Mouse (Mus musculus) MEL-GATA-1-ER (cell line): ENCODE measurements at regions not wholly inside any gene's neighbourhood (a gene's known extent, or its start where the extent isn't known, plus 50 kb on each side); places are given as distances from the start of the nearest gene placed in this dataset.

Experiments used
- DNase-seq: peaks from one replicate; pipeline ENCODE4 v3.0.0-alpha.2; 2012; ENCODE audit warnings: low read depth; ENCODE audit errors: extremely low read depth

- no peak for DNase-seq
Observed at GRCm38 (mm10) chr10:95124476-95124875, 179.8 kb upstream of the Plxnc1 start.

GRCm38 (mm10) chr10:95120007-95120406, 175.4 kb upstream of the Plxnc1 start:
- no peak for DNase-seq

- no peak for DNase-seq
Observed at GRCm38 (mm10) chr10:95118786-95119351, 174.2 kb upstream of the Plxnc1 start.

GRCm38 (mm10) chr10:95117731-95118212, 173.1 kb upstream of the Plxnc1 start:
- no peak for DNase-seq

GRCm38 (mm10) chr10:95117041-95117730, 172.6 kb upstream of the Plxnc1 start:
- peak; percentile 75 for DNase-seq

GRCm38 (mm10) chr10:95116579-95117011, 172.0 kb upstream of the Plxnc1 start:
- DNase-seq = no peak

GRCm38 (mm10) chr10:95112837-95113388, 168.3 kb upstream of the Plxnc1 start:
- DNase-seq = no peak

GRCm38 (mm10) chr10:95112231-95112774, 167.7 kb upstream of the Plxnc1 start:
- DNase-seq = no peak

GRCm38 (mm10) chr10:95110786-95111185, 166.2 kb upstream of the Plxnc1 start:
- no peak for DNase-seq

- no peak for DNase-seq
Observed at GRCm38 (mm10) chr10:95109576-95109975, 164.9 kb upstream of the Plxnc1 start.

- no peak for DNase-seq
Observed at GRCm38 (mm10) chr10:95107532-95108251, 163.1 kb upstream of the Plxnc1 start.

GRCm38 (mm10) chr10:95103808-95104207, 159.2 kb upstream of the Plxnc1 start:
- no peak for DNase-seq

GRCm38 (mm10) chr10:95102981-95103380, 158.3 kb upstream of the Plxnc1 start:
- no peak for DNase-seq

- no peak for DNase-seq
Observed at GRCm38 (mm10) chr10:95099906-95100305, 155.3 kb upstream of the Plxnc1 start.

- no peak for DNase-seq
Observed at GRCm38 (mm10) chr10:95095847-95096246, 151.2 kb upstream of the Plxnc1 start.

- no peak for DNase-seq
Observed at GRCm38 (mm10) chr10:95094771-95095170, 150.1 kb upstream of the Plxnc1 start.

GRCm38 (mm10) chr10:95093266-95093665, 148.6 kb upstream of the Plxnc1 start:
- no peak for DNase-seq

GRCm38 (mm10) chr10:95091086-95091485, 146.5 kb upstream of the Plxnc1 start:
- DNase-seq = no peak

GRCm38 (mm10) chr10:95090641-95091040, 146.0 kb upstream of the Plxnc1 start:
- DNase-seq = no peak

GRCm38 (mm10) chr10:95090035-95090434, 145.4 kb upstream of the Plxnc1 start:
- DNase-seq = no peak

- DNase-seq = no peak
Observed at GRCm38 (mm10) chr10:95087864-95088570, 143.4 kb upstream of the Plxnc1 start.
